Mouse (Mus musculus): Measurements from ENCODE around the gene Gm5965. TPM values are rescaled to one million over a fixed set of nuclear protein-coding genes. Genes with fewer than 3 reads are reported as not detected.

The Gm5965 gene
- polyA plus RNA-seq, 1 experiment from 2014 or later, result not detected

GRCm38 (mm10) chr16:88826095-88826652 lies 48.5 kb downstream of the Gm5965 start, which contains the start of gene Krtap14:
TSS of gene Krtap14 (minus strand) at chr16:88826145.
- no peak within 1 kb of the TSS for H3K9ac ChIP-seq (replicated peaks)
- WGBS, result 63% methylated on average over 9 of the region's 9 CpGs
- peak; percentile 70 for ATAC-seq (replicated peaks)
- H3K4me2 ChIP-seq (replicated peaks), result no peak within 1 kb of the TSS
- H3K36me3 ChIP-seq, result no peaks in the 10 kb centered on the region
- 0 out of 2 replicates have a peak within 1 kb of the TSS, but pooled peaks have one; percentile 8 for H3K27ac ChIP-seq (replicated peaks)
- H3K4me1 ChIP-seq, result no peaks in the 10 kb centered on the region
- no peak within 1 kb of the TSS for H3K4me3 ChIP-seq
- H3K9me3 ChIP-seq, result no peaks in the 10 kb centered on the region
- no peaks in the 10 kb centered on the region for H3K27me3 ChIP-seq

GRCm38 (mm10) chr16:88826978-88827377 lies 49.3 kb downstream of the Gm5965 start:
- H3K27me3 ChIP-seq, result no peaks in the 10 kb centered on the region
- no peaks in the 10 kb centered on the region for H3K9me3 ChIP-seq
- H3K36me3 ChIP-seq, result no peaks in the 10 kb centered on the region
- no peak for ATAC-seq (replicated peaks)
- no peak overlapping the region for H3K27ac ChIP-seq (replicated peaks)
- H3K9ac ChIP-seq (replicated peaks), result no peak overlapping the region
- 77% methylated on average over 3 of the region's 3 CpGs for WGBS
- no peak overlapping the region for H3K4me3 ChIP-seq
- H3K4me2 ChIP-seq (replicated peaks), result no peak overlapping the region
- H3K4me1 ChIP-seq, result no peaks in the 10 kb centered on the region

Other genes starting within 250 kb of the Gm5965 start
- not detected in 2 replicates for gene Cldn8, start 214.7 kb upstream of the Gm5965 start, polyA plus RNA-seq (2015; fragmentation: Nextera tagmentation; extraction: Ambion mirVana)
- not detected in 2 replicates for gene Krtap24-1, start 165.6 kb upstream of the Gm5965 start, polyA plus RNA-seq (2015; fragmentation: Nextera tagmentation; extraction: Ambion mirVana)
- gene 2310079G19Rik, start 150.2 kb upstream of the Gm5965 start, polyA plus RNA-seq (2015; fragmentation: Nextera tagmentation; extraction: Ambion mirVana), result not detected in 2 replicates
- gene Krtap26-1, start 130.1 kb upstream of the Gm5965 start, polyA plus RNA-seq (2015; fragmentation: Nextera tagmentation; extraction: Ambion mirVana), result not detected in 2 replicates
- not detected in 2 replicates for gene Krtap27-1, start 106.2 kb upstream of the Gm5965 start, polyA plus RNA-seq (2015; fragmentation: Nextera tagmentation; extraction: Ambion mirVana)
- gene 2310061N02Rik, start 69.9 kb upstream of the Gm5965 start, polyA plus RNA-seq (2015; fragmentation: Nextera tagmentation; extraction: Ambion mirVana), result not detected in 2 replicates
- gene Krtap13-1, start 49.0 kb upstream of the Gm5965 start, polyA plus RNA-seq (2015; fragmentation: Nextera tagmentation; extraction: Ambion mirVana), result not detected in 2 replicates
- not detected in 2 replicates for gene Krtap13, start 26.3 kb upstream of the Gm5965 start, polyA plus RNA-seq (2015; fragmentation: Nextera tagmentation; extraction: Ambion mirVana)
- not detected in 2 replicates for gene 2310034C09Rik, start 19.0 kb upstream of the Gm5965 start, polyA plus RNA-seq (2015; fragmentation: Nextera tagmentation; extraction: Ambion mirVana)
- not detected in 2 replicates for gene 2310057N15Rik, start 3.7 kb upstream of the Gm5965 start, polyA plus RNA-seq (2015; fragmentation: Nextera tagmentation; extraction: Ambion mirVana)
- gene Gm20741, start 34.3 kb downstream of the Gm5965 start, polyA plus RNA-seq (2015; fragmentation: Nextera tagmentation; extraction: Ambion mirVana), result not detected in 2 replicates
- not detected in 2 replicates for gene Krtap15, start 42.3 kb downstream of the Gm5965 start, polyA plus RNA-seq (2015; fragmentation: Nextera tagmentation; extraction: Ambion mirVana)
- gene Krtap14, start 48.2 kb downstream of the Gm5965 start, polyA plus RNA-seq (2015; fragmentation: Nextera tagmentation; extraction: Ambion mirVana), result not detected in 2 replicates
- gene Krtap19-1, start 91.5 kb downstream of the Gm5965 start, polyA plus RNA-seq (2015; fragmentation: Nextera tagmentation; extraction: Ambion mirVana), result not detected in 2 replicates
- gene Krtap19-2, start 96.4 kb downstream of the Gm5965 start, polyA plus RNA-seq (2015; fragmentation: Nextera tagmentation; extraction: Ambion mirVana), result not detected in 2 replicates
- not detected in 2 replicates for gene Krtap19-3, start 100.1 kb downstream of the Gm5965 start, polyA plus RNA-seq (2015; fragmentation: Nextera tagmentation; extraction: Ambion mirVana)
- not detected in 2 replicates for gene Krtap19-4, start 107.2 kb downstream of the Gm5965 start, polyA plus RNA-seq (2015; fragmentation: Nextera tagmentation; extraction: Ambion mirVana)
- not detected in 2 replicates for gene Krtap19-5, start 118.6 kb downstream of the Gm5965 start, polyA plus RNA-seq (2015; fragmentation: Nextera tagmentation; extraction: Ambion mirVana)
- not detected in 2 replicates for gene Krtap19-9b, start 154.4 kb downstream of the Gm5965 start, polyA plus RNA-seq (2015; fragmentation: Nextera tagmentation; extraction: Ambion mirVana)
- not detected in 2 replicates for gene Krtap16-3, start 185.0 kb downstream of the Gm5965 start, polyA plus RNA-seq (2015; fragmentation: Nextera tagmentation; extraction: Ambion mirVana)
- not detected in 2 replicates for gene Krtap22-2, start 232.9 kb downstream of the Gm5965 start, polyA plus RNA-seq (2015; fragmentation: Nextera tagmentation; extraction: Ambion mirVana)
- gene Gm10229, start 237.4 kb downstream of the Gm5965 start, polyA plus RNA-seq (2015; fragmentation: Nextera tagmentation; extraction: Ambion mirVana), result not detected in 2 replicates

Data from forebrain, embryonic 15.5 days (tissue).